Mouse (Mus musculus) testis, postnatal 14 days (tissue): ENCODE data around the gene Rnf123.

ENCODE experiments used
- DNase-seq: peaks from one replicate; pipeline ENCODE4 v3.0.0; 2021; ENCODE audit warnings: low spot score

The Rnf123 gene

DNA sequence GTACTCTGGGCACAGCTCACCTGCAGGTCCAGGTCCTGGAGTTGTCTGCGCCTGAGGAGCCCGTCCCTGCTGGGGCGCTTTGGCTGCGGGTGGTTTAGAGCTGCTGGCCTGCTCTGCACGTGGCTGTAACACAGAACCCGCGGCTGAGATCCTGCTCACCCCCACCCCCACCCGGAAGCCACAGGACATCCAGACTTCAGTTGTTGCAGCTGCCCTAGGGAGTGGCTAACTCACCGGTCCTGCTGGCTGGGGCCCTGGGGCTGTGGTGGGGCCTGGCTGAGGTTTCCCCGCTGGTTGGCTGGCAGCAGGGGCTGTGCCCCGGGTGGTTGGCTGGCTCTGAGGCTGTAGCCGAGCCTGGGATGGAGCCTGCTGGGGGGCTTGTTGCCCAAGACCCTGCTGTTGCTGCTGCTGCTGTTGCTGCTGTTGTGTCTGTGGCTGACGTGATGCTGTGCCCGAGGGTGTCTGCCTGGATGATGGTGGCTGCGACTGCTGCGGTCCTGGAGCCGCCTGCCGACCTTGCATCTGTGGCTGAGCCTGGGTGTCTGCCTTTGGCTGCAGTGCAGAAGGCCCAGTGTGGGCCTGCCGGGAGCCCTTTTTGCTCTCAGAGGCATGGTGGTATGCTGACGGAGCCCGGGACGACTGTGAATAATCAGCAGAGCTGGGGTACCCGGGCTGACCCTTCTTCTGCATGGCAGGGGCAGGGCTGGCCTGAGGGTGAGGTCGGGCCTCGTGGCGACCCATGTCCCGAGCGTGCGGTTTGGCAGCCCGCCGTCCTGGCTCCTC is 21.8 kb upstream of the Rnf123 start:
- no peak for DNase-seq

DNA sequence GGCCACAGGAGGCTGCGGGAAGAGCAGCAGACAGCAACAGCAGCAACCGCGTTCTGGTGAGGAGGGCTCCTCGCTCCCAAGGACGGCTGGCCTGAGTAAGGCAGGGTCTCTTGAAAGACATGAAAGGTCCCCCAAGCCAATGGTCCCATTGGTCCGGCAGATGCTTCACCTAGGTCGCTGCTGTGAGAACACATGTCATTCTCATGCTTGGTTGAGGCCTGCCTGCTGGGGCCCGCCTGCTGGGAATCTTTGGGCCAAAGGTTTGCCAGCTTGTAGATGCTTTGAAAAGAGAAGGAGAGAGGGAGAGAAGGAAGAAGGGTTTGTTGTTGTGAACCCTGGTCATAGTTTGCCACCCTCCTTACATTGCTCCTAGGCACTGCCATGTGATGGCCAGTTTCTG is 16.5 kb upstream of the Rnf123 start:
- DNase-seq, result no peak

DNA sequence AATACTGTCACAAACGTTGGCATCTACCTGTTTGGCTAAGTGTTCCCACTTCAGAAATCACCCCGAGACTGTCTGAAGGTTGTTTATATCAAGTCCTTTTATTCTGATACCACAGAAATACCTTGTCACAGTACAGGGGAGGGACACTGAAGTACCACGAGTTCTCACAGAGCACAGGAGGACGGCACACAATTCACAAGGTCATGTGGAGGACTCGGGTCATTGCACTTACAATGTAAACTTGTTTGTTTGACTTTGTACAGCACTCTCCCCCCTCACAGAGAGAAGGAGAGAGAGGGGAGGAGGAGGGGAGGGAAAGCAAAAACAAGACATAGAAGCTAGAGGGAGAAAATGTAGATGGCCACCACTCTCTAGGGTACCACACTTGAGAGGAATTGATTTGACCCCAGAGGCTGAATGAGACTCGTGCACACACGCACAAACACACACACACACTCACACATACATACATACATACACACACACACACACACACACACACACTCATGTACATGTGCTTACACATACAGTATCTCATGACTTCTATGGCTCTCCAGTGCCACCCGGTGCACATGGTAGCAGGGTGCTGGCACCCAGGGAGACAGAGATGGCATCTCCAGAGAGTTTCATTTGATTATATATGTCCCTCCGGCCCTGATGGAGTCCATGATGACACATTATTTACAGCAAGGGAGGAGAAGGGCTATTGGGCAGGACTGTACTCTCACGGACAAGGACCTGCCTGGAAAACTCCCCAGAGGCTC is 13.0 kb upstream of the Rnf123 start:
- DNase-seq, result no peak

DNA sequence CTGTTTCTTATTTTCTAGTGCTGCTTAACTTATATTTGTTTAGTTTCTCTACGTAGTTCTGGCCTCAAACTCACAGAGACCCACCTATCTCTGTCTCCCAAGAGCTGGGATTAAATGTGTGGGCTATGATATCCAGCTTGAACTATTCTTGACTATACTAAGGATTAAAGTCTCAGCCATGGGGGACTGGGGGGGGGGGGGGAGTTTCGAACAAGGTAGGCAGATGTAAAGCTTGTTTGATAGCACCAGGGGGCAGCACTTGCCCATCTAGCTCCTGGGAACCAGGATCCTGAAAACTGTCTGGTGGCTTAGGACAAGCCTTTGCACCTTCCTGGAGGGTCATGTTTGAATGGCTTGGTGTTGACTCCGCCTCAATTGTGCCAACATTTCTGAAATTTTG is 12.4 kb upstream of the Rnf123 start:
- no peak for DNase-seq

DNA sequence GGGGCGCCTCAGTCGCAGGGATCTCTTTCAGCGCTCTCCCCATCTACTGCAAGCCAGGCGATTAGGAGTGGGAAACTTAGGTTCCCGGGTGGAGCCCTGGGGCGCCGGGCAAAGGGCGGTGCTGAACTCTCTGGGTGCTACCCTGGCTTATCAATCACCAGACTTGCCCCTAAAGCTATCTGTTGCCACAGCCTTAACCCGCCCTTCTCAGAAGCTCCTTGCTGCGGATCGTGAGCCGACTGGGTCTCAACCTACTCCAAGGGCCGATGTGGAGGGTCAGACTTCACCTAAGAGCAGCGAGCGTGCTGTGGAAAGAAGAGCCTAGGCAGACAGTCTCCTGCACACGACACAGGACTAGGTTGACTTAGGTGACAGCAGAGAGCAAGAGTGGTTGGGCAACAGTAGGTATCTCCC is 11.9 kb upstream of the Rnf123 start:
- no peak for DNase-seq

DNA sequence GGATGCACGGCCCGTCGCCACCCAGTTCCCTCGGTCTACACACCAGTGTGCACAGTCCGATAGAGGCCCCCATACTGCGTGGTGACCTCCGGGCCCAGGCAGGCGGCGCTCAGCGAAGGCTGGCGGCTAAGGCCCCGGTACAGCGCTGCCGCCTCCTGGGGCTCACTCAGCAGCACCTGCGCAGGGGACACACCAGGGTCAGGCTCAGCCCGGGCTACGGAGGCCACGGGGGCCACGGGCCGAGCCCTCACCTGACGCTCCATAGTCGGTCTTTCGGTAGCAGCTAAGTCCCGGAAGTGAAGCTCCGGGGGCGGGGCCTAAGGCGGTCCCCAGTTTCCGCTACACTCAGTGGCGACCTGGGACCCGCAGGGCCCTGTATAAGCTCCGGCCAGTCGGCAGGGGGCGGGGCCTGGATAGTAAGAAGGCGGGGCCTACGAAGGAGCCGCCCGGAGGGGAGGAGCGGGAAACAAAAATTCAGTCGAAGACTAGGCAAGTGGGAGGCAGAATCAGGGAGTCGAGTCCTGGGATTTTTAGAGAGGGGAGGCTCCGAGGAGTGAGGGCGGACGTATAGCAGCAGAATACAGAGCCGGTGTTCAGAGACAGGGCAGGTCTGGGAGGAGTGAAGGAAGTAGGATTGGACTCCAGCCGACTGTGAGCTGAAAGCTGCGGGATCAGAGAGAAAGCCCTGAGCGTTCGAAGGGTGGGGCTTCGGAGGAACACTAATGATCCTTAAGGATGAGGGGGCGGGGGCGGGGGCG is 11.2 kb upstream of the Rnf123 start, which contains the start of gene Apeh:
Gene Apeh (minus strand): TSS at position 423 of the 758 bp plus-strand sequence.
- DNase-seq, result peak; percentile 92

DNA sequence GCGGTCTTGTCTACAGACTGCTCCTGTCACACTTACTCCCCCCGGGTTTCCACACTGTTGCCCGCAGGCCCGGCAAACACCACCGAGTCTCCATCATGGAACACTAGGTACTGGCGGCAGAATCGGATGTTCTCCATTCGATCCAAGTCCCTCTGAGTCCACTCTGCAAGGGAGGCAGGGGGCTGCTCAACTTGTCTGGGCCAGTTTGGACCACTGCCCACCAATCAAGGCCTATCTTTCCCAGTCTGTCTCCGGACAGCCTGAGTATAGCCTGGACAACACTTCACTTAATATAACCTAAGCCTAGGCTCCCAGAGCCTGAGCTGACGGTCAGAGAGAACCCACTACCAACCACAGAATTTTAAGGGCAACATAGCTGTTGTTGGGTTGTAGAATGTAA is 10.4 kb upstream of the Rnf123 start:
- no peak for DNase-seq

DNA sequence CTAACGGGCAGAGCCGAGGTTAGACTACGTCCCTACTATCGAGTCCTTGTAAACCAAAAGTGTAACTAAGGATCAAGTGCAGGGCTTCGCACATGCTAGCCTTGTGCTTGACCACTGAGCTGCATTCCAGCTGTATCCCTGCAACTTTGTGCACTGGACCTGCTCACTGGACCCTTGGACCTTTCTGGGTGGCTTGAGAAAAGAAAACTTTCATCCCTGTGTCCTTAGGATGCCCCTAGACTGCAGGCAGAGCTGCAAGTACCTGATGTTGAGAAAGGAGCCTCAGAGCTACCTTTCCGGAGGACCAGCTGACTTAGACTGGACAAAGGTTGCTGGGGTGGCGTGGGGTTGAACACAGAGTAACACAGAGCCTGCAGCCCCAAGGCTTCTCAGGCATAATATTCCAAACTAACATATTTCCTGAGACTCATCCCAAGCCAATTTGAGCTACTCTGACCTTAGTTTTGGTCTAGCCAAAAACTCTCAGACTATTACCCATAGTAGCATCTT is 7.5 kb upstream of the Rnf123 start:
- DNase-seq, result no peak

DNA sequence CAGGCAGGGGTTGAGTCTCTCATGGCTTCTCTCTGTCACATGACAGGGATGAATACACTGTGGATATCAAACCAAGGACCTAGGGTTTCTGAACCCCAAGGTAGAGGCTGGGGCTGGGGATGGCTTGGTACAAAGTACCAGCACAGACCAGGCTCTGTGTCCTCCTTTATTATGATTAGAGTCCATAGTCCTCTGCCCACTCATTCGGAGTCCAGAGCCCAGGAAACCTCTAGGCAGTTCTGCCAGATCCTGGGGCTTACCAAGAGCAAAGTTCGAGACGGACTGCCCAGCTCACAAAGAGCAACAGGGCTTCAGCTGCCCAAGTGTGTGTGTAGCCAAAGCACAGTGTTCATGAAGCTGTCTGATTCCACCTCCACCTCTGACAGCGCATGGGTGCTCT is 2.1 kb upstream of the Rnf123 start:
- DNase-seq, result no peak

DNA sequence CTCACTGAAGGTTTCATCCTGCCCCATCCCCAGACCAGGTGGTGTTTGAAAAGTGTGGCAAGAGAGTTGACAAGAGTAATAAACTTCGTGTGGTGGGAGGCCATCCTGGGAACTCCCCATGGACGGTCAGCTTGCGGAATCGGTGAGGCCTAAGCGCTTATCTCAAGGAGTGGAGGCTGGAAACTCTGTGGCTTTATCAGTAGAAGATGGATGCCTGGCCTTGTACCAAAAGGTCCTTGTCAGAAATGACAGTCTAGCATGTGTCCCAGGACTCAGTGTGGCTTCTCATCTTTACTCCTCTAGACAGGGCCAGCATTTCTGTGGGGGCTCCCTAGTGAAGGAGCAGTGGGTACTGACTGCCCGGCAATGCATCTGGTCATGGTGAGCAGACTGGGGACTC is 415 bp upstream of the Rnf123 start:
- no peak for DNase-seq

DNA sequence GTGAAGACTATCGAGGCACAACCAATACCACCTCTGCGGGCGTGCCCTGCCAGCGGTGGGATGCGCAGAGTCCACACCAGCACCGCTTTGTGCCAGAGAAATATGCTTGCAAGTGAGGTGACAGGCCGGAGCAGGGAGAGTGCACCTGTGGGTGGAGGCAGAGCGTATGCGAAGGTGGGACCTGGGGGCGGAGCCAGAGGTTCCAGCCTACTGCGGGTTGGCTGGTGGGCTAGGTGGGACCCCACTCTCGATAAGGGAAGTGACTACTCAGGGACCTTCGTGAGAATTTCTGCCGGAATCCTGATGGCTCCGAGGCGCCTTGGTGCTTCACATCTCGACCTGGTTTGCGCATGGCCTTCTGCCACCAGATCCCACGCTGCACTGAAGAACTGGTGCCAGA is 597 bp downstream of the Rnf123 start:
- DNase-seq, result no peak

DNA sequence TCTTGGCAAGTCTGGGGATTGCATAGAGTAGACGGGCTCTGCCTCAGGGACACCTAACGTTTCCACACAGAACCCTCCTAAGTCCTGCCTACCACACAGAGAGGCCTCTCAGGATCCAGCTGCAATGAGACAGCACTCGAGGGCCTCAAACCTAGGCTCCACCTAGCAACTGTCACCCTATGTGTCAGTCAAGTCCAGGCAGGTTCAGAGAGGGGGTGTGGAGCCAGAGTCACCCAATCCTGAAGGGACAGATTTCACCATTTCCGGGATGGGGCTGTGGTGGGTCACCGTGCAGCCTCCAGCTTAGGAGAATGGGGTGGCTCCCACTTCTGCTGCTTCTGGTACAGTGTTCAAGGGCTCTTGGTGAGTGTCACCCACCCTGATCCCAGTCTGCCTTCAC is 3.0 kb downstream of the Rnf123 start, which contains the start of gene Mst1:
Gene Mst1 (plus strand): TSS at position 269 of the 400 bp plus-strand sequence.
- no peak for DNase-seq

DNA sequence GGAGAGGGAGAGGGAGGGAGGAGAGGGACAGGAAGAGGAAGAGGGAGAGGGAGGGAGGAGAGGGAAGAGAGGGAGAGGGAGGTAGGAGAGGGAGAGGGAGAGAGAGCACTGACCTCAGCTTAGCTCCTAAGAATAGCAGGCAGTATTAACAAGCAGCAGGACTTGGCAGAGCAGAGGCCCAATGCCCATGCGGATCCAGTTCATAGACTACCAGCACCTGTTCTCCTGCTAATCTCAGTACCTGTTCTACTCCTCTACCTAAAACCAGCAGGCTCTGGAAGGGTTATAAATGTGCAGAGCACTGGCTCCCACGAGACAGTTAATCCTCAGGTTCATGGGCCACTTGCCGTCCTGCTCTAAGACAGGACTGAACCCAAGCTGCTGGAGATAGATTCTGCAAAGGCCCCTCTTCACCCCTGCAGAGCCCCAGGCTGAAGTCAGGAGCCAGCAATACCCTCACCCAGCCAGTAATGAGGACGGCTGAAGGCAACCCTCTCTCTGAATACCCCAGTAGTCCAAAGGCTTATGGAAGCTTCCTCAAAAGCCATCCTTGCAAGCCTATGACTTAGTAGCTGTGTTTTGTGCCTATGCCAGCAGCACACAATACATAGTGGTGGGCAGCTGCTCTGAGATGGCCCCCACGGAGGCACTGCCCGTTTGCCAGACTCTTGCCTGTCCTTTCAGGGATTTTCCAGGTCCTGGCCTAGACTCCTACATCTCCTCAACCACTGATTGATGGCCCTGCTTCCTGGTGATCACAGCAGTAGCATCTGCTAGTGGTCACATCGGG is 9.8 kb downstream of the Rnf123 start:
- DNase-seq, result no peak

DNA sequence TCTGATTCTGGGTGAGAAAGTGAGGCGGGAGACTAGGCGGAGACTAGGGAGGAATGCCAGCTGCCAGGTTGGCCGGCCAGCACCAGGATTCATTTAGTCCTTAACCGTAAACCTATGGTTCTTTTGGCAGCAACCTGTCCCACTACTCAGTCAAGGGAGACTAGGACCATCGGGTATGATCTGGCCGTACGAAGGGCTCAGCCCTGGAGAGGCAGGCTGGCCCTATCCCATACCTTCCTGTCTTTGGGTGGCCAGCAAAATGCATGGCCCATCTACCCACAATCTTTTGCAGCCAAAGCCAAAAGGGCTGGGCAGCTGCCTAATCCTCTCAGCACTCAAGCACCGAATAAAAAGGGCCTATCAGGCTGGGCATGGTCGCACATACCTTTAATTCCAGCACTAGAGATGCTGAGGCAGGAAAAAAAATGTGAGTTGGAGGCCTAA is 10.6 kb downstream of the Rnf123 start:
- DNase-seq, result no peak

DNA sequence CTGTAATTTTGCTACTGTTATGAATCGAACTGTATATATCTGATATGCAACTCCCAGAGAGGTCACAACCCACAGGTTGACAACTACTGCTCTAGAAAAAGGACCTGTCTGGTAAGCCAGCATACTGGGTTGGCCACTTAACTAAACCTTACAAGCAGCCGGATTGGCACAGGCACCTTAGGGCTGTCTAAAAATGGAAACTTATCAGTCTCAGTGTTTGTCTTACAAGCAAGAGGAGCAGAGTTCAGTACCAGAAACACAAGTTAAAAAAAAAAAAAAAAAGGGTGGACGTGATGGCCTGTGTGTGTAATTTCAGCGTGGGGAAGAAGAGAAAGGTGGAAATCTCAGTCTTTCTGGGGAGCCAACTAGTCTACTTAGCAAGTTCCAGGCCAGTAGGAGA is 11.3 kb downstream of the Rnf123 start:
- no peak for DNase-seq

DNA sequence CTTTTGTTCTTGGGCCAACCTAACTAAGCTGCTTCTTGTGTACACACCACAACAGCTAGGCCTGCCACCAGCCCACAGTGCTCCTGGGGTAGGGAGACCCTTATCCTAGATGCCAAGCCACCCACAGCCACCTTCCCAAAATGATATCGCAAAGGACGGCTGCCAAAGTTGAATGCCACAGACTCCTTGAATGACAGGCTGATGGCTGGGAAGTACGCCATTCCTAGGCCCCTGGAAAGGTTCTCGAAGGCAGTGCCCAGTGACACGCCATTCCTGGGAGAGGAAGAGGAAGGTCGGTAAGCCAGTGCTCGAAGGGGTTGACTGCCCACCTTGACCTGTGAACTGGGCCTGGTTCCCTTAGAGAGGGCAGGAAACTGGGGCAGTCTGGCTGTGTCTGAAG is 13.6 kb downstream of the Rnf123 start:
- DNase-seq, result no peak

DNA sequence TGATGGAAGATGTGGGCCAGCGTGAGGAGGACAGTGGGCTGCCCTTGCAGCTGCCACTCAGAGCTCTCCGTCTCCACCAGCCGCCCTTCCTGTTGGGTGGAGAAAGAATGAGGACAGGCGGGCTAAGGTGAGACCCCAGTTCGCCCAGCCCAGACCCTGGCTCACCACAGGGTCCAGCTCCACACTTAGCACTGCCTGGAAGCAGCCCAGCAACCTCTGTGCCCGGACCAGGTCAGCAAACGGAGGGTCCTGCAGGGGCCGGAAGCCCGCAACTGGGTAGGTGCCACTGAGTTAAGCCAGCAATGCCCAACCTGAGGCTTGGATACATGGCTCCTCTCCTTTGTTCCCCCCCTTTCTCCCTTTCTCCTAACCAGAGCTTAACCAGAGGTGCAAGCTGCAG is 14.1 kb downstream of the Rnf123 start:
- no peak for DNase-seq

DNA sequence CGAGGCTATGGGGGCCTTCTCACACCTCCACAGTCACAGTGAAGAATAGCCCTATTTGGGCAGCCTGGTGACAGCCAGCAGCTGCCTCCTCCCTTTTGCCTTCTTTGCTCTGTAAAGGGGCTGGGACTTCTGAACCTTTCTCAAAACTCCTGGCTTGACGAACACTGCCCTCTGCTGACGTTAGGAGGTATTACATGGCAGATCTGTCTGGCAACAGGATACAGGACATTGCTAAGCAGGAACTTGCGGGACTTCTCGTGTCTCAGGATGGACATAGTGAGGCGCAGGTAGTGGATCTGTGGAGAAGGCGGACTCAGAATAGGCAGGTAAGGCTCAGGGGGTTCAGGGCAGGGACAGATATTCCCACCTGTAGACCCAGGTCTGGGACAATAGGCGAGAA is 15.2 kb downstream of the Rnf123 start:
- DNase-seq, result peak; percentile 67

DNA sequence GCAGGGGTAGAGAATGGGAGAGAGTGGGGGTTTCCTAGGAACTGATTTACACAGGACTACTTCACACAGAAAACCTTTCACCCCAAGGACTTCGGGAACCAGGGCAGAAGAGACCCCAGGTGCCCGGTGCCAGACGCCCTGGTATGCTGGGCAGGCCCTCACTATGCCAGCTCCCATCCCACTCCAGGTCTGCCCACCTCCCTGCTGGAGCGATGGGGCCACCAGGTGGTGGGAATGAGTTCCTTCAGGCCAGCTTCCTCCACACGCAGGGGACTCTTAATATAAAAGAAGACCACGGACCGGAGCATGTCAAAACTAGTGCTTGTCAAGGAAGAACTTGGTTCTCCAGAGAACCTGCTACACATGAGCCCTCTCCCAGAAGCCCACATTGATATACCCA is 15.9 kb downstream of the Rnf123 start:
- DNase-seq, result no peak

DNA sequence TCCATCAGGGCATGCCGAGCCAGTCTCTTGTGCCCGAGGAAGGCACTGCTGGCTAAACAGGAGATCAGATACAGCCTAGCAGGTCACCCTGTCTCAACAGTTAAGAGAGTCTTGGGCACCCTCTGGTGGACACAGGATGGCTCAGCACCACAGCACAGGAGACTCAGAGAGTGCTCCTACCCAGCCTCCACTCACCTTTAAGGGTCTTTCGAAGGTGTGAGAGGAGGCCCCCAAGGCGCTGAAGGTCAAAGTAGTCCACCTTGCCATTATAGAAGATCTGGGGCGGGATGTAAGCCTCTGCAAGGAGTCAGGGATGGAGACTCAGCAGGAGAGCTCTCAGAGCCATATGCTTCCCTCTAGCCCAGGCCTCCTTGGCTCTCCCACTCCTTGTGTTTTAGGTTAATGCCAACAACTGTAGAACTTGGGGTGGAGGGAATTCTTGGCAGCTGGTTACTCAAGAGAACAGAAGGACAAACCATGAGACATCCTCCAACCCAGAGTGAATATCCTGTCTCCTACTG is 17.6 kb downstream of the Rnf123 start:
- DNase-seq, result no peak

DNA sequence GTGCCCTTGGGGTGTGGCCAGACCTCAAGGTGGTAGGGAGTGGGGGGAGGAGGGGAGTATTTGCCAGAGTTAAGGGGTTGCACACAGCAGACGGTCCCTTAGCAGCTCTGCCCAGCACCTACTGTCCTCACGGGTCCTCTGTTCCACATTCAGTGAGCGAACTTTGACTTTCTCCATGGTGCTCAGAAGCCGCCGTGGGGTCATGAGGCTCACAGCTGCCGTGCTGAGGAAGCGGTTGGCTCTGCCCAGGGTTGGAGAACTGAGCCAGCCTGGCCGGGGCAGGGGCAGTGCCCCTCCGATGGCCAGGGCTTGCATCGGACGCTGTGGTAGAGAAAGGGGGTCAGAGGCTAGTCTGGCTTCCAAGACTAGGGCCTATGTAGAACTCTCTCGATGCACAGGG is 19.8 kb downstream of the Rnf123 start:
- no peak for DNase-seq
